Mouse (Mus musculus): Measurements from ENCODE around the gene Zbtb16. TPM values are rescaled to one million over a fixed set of nuclear protein-coding genes. Genes with fewer than 3 reads are reported as not detected.

Gene Zbtb16
- polyA plus RNA-seq, 1 experiment from 2014 or later, result 0.15 TPM

DNA sequence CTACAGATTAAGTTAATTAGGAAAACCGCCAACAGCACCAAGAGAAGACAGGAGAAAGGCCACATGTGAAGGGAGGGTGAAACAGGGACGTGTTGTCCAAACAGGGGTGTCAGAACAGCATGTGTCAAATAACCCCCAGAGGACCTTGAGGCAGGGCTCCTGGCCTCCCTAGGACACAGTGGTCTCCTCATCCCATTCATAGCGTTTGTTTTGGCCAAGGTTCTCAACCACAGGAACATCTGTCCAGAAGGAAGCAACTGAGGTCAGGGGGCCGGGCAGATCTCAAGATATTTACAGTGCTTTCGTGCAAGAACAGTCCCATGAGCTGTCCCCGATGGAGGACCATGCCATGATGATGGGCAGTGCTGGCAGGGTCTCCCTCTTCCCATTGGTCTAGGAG, 49.2 kb downstream of the Zbtb16 start:
- ChIA-PET POLR2A (no interaction called here), CTCF (no interaction called here)
- no peak for ATAC-seq
- H3K27me3 ChIP-seq, result peaks cover 37% of the 10 kb centered on the region
- DNase-seq (ENCODE audit: low read depth, low spot score), result no peak
- TF ChIP-seq CTCF (IDR thresholded peaks at IDR 0.05), result no peak
- in situ Hi-C loops (cut with MboI; ENCODE audit: low pct_unique_long_range_greater_than_20kb), result no loop called here

DNA sequence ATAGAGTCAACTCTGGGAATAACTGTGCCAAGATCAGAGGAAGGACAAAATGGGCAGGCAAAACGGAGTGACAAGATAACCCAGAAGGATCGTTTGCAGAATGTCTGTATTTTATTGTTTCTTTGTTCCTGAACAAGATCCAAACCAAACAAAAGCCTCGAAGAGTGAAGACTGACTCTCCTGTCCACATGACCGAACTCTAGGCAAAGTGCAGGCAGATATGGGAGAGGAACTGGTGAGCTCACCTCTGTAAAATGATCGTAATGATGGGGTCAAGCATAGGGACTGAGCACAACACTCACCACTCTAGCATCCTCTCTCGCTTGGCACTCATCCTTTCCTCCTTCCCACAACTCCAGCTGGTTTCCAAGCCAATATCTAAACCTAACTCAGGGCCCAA, 51.1 kb downstream of the Zbtb16 start:
- no peak for ATAC-seq
- POLR2A ChIA-PET, result interaction anchor here (0.6 kb wide), 1 partner anchor 15 kb away, joined by 4 read pairs; no protein-coding TSS in a partner anchor
- in situ Hi-C loops (cut with MboI; ENCODE audit: low pct_unique_long_range_greater_than_20kb), result no loop called here
- peaks cover 35% of the 10 kb centered on the region for H3K27me3 ChIP-seq
- no peak for DNase-seq (ENCODE audit: low read depth, low spot score)
- CTCF ChIA-PET, result no interaction called here
- TF ChIP-seq CTCF (IDR thresholded peaks at IDR 0.05), result no peak

DNA sequence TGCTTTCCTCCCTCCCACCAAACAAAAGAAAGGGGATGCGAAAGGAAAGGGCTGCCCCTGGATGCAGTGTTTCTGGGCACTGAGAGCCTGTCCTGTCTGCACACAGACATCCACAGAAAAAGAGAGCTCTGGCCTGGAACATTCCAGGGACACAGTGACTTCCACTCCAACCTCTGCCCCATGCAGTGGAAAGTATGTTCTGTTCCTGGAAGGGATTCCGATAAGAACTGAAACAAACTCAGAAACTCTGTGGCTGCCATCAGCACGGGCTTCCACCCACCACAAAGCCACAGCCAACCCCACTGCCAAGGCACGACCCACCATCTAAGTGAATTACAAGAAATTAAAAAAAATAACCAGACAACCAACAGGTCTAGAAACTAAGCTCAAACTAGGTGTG, 52.7 kb downstream of the Zbtb16 start:
- CTCF ChIA-PET, result interaction anchor here (0.8 kb wide), 1 partner anchor 17 kb away, joined by 3 read pairs; no protein-coding TSS in a partner anchor
- ATAC-seq (no peak), DNase-seq (ENCODE audit: low read depth, low spot score) (no peak)
- POLR2A ChIA-PET, result no interaction called here
- H3K27me3 ChIP-seq, result peaks cover 47% of the 10 kb centered on the region
- no peak for TF ChIP-seq CTCF (IDR thresholded peaks at IDR 0.05)
- in situ Hi-C loops (cut with MboI; ENCODE audit: low pct_unique_long_range_greater_than_20kb), result no loop called here

DNA sequence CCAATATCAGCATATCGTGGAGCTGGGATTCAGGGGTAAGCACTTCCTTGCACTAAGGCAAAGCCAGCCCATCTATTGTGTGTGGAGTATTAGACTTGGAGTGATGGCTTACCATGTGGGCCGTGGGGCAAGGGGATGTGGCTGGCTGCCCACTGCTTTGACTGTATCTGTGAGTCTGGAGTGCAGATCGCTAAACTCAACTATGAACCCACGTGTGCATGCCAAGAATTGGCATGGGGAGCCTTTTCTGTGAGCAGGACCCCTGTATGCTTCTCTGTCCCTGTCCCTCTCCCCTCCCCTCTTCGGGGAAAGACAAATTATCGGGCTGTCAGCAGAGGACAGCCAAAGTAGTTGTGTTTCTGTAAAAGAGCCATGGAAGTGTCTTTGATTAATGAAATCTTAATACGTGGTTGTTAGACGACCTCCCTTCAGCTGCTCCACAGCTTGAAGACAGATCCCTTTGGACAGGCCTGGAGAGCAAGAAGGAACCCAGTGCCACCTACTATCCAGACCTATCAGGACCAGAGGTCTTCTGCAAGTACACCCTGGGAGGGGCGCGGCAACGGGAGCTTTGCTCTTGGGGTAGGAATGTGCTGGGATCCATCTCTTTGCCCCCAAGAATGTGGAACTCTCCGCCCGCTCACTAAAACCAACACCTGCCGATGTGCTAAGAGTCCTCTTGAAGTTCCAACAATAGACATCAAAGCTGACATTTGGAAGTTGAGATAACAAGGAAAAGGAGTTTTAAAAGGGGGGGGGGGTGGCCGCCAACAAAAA, 53.5 kb downstream of the Zbtb16 start:
- ChIA-PET POLR2A (no interaction called here), CTCF (no interaction called here)
- ATAC-seq, result no peak
- H3K27me3 ChIP-seq, result peaks cover 43% of the 10 kb centered on the region
- DNase-seq (ENCODE audit: low read depth, low spot score), result no peak
- TF ChIP-seq CTCF (IDR thresholded peaks at IDR 0.05), result no peak
- in situ Hi-C loops (cut with MboI; ENCODE audit: low pct_unique_long_range_greater_than_20kb), result no loop called here

DNA sequence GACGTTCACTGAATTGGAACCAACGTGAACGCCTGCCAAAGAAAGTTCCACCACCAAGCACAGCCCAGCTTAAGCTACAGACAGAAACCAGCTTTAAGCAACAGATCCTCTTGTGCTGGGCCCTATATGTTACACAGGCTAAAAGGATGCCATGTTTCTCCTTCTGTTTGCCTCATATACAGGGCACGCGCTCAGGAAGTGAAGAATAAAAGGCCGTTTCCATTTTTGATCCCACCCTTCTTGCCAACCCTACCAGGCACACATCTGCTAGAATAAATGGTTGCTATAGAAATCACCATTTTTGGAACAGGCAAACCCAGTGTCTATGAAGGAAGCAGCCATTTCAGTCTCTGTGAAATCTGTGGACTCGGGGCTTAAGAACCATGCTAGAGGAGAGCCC, 59.8 kb downstream of the Zbtb16 start:
- peaks cover 47% of the 10 kb centered on the region for H3K27me3 ChIP-seq
- in situ Hi-C loops (cut with MboI; ENCODE audit: low pct_unique_long_range_greater_than_20kb), result no loop called here
- no peak for DNase-seq (ENCODE audit: low read depth, low spot score)
- ChIA-PET POLR2A (no interaction called here), CTCF (no interaction called here)
- TF ChIP-seq CTCF (IDR thresholded peaks at IDR 0.05), result no peak
- no peak for ATAC-seq

DNA sequence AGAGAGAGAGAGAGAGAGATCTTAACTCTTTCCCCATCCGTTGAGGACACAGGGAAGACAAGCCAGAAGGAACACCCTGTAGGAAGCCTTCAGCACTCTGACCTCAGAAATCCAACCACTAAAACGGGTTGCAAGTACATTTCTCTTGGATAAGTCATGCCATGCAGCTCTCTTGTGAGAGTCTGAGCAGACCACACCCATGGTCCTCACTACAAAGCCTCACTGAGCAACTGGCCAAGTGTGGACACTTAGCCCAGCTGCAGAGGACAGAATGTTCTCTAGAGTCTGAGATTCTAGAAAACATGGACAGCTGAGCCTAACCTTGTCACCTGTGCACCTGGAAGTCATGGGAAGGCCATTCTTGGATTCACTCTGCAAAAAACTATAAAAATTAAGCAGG, 60.5 kb downstream of the Zbtb16 start:
- POLR2A ChIA-PET, result no interaction called here
- in situ Hi-C loops (cut with MboI; ENCODE audit: low pct_unique_long_range_greater_than_20kb), result no loop called here
- DNase-seq (ENCODE audit: low read depth, low spot score) (no peak), ATAC-seq (no peak)
- CTCF ChIA-PET, result no interaction called here
- TF ChIP-seq CTCF (IDR thresholded peaks at IDR 0.05), result no peak
- peaks cover 47% of the 10 kb centered on the region for H3K27me3 ChIP-seq

DNA sequence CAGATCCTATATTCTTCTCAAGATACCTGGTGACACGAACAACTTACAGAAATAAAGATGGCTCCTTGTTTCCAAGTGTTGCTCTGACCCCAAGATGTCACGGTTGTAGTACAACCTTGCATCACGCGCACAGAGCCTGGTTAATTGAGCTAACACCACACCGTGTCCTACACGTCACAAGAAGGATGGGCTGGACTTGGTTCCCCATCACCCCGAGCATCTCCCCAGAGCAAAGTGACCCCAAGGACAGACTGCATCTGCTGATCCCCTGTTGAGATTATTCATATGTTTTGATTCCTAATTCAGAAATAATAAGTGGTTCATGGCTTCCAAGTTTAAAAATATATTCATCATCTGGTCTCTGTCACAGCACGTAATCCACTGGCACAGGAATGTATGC, 62.3 kb downstream of the Zbtb16 start:
- no peak for TF ChIP-seq CTCF (IDR thresholded peaks at IDR 0.05)
- POLR2A ChIA-PET, result no interaction called here
- no peak for ATAC-seq
- in situ Hi-C loops (cut with MboI; ENCODE audit: low pct_unique_long_range_greater_than_20kb), result no loop called here
- DNase-seq (ENCODE audit: low read depth, low spot score), result no peak
- CTCF ChIA-PET, result no interaction called here
- peaks cover 41% of the 10 kb centered on the region for H3K27me3 ChIP-seq

DNA sequence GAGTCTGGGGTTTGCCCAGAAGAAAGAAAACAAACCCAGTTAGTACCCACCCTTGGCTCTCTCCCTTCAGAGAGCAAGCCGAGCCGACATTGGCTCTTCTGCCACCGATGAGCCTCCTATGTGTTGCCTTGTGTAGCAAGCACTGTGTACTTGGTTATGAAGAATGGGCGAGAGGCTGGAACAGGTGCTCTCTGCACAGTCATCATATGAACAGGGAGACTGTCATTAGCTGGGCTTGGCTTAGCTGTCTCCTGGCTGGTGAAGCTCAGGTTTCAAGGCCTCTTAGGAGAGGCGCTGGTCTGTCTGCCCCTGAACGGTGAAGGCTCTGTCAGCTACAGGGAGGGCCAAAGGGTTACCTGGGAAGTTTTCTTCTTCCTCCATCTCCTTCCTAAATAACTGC, 62.9 kb downstream of the Zbtb16 start:
- no peak for TF ChIP-seq CTCF (IDR thresholded peaks at IDR 0.05)
- CTCF ChIA-PET, result no interaction called here
- DNase-seq (ENCODE audit: low read depth, low spot score) (no peak), ATAC-seq (no peak)
- in situ Hi-C loops (cut with MboI; ENCODE audit: low pct_unique_long_range_greater_than_20kb), result no loop called here
- H3K27me3 ChIP-seq, result peaks cover 35% of the 10 kb centered on the region
- POLR2A ChIA-PET, result no interaction called here

DNA sequence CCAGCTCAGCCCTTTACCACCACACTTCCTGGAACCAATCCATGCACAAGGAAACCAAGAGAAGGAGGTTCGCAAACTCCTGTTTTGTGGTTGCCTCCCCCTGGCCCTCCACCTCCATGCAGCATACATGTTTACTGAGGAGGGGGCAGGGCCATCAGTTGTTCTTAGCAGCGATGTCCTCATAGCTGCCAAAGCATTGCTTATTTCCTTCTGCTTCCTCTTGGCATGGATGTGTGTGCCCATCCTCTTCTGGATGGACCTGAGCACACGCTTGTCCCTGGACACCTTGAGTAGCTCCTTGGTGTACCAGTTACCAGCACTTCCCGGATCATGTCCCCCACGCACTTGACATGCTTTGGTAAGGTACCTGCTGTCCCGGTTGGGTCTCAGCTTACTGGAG, 64.5 kb downstream of the Zbtb16 start:
- ChIA-PET CTCF (no interaction called here), POLR2A (no interaction called here)
- peaks cover 26% of the 10 kb centered on the region for H3K27me3 ChIP-seq
- in situ Hi-C loops (cut with MboI; ENCODE audit: low pct_unique_long_range_greater_than_20kb), result no loop called here
- DNase-seq (ENCODE audit: low read depth, low spot score) (no peak), ATAC-seq (no peak)
- TF ChIP-seq CTCF (IDR thresholded peaks at IDR 0.05), result no peak

DNA sequence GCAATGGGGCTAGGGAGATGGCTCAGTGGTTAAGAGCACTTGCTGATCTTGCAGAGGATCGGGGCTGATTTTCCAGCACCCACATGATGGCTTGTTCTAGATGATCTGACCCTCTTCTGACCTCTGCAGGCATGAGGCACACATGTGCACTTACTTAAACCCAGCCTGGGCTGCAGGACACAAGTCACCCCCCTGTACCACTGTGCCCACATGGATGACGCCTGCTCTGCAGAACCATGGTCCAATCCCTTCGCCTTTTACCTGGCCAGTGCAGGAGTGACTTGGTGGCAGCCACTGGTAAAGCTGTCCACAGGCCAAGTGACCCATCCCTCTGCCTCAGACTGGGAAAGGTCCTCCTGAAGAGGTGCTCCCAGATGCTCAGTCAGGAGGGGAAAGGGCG, 67.1 kb downstream of the Zbtb16 start:
- CTCF ChIA-PET, result no interaction called here
- peaks cover 17% of the 10 kb centered on the region for H3K27me3 ChIP-seq

DNA sequence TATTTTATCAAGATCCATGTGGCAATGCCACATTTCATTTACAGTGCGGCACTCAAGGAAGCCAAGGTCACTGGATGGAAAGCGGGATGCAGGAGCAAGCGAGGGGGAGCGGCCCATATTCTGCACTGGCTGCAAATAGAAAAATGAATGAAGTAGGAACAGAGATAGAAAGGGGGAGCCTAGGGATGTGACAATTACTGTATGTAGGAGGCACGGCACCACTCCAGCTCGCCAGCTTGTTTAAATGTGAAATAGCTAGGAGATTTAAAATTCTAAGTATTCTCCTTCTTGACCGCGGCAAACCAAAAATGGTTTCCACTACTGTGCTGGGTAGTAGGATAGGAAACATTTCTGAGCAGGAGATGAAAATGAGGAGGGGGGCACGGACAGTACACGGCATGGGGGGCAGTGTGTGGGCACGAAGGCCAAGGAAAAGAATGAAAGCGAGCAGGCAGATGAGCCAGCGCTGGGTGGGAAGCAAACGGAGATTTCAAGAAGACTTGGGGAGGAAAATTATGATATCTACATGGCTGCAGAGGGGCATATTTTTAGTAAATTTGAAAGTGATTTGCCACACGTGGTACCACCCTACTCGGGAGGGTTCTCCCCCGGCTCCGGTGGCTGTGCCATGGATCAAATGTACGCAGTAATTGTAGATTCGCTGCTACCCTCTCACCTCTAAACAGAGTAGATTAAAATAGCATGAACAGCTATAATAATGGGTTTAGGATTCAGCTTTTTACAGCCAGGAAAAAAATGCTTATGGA, 68.2 kb downstream of the Zbtb16 start:
- ChIA-PET POLR2A (no interaction called here), CTCF (no interaction called here)
- DNase-seq (ENCODE audit: low read depth, low spot score) (no peak), ATAC-seq (no peak)
- in situ Hi-C loops (cut with MboI; ENCODE audit: low pct_unique_long_range_greater_than_20kb), result no loop called here
- peaks cover 14% of the 10 kb centered on the region for H3K27me3 ChIP-seq
- no peak for TF ChIP-seq CTCF (IDR thresholded peaks at IDR 0.05)

More for the DNA sequence above, 67.1 kb downstream of the Zbtb16 start:
- ATAC-seq (no peak), DNase-seq (ENCODE audit: low read depth, low spot score) (no peak)
- no peak for TF ChIP-seq CTCF (IDR thresholded peaks at IDR 0.05)
- in situ Hi-C loops (cut with MboI; ENCODE audit: low pct_unique_long_range_greater_than_20kb), result no loop called here
- POLR2A ChIA-PET, result no interaction called here

Data from Patski (cell line).